Mouse (Mus musculus): ENCODE results near the gene Rptor.

DNA sequence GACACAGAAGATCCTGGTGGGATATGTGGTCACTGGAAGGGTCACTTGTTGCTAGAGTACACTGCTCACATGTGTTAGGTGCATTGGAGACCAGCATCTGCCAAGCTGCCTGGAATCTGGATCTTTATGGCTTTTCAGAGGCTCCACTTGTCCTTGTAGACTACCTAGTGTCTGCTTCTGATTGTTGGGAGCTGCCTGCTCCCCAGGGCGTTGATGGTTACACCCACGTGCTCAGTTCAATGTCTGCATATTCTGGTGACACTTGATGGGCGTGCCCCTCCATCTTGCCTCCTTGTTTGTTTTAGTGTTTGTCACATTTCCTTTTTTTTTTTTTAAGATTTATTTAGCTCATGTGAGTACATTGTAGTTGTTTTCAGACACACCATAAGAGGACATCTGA is 287.3 kb downstream of the Rptor start:
- TF ChIP-seq CTCF (IDR thresholded peaks at IDR 0.05; ENCODE audit: low read depth) (no peak), EP300 (IDR thresholded peaks at IDR 0.05; ENCODE audit: low read depth) (no peak)
